Mouse (Mus musculus) E14TG2a.4 (cell line): Measurements from ENCODE around the gene Cldnd1.

Source experiments
- H3K27me3 ChIP-seq: 2 replicates; pipeline ENCODE4 v1.6.1; 2014; ENCODE audit warnings: low read length, control low read depth; ENCODE audit not compliant: insufficient read depth
- H3K36me3 ChIP-seq: 2 replicates; pipeline ENCODE4 v1.6.1; 2014; ENCODE audit warnings: low read length, control low read depth; ENCODE audit not compliant: insufficient read depth
- H3K4me1 ChIP-seq: replicated peaks from 2 replicates; pipeline ENCODE4 v1.6.1; 2014; ENCODE audit warnings: low read depth, low read length, control low read depth
- H3K4me3 ChIP-seq: replicated peaks from 2 replicates; pipeline ENCODE4 v1.5.1; 2014; ENCODE audit warnings: mild to moderate bottlenecking, low read length
- H3K9me3 ChIP-seq: 2 replicates; pipeline ENCODE4 v1.6.1; 2014; ENCODE audit warnings: low read length, control low read depth
- CTCF ChIP-seq: conservative IDR thresholded peaks from 2 replicates; pipeline ENCODE4 v1.5.1; 2014; ENCODE audit warnings: low read length
- NANOG ChIP-seq: IDR thresholded peaks from 2 replicates; pipeline ENCODE4 v1.6.1; 2014; ENCODE audit warnings: borderline replicate concordance, low read length, mixed read lengths
- POU5F1 ChIP-seq: IDR thresholded peaks from 2 replicates; pipeline ENCODE4 v1.6.1; 2014; ENCODE audit warnings: low read length, borderline replicate concordance

Cldnd1 gene

GRCm38 (mm10) chr16:58727477-58728131 is at the start of gene Cldnd1:
Gene Cldnd1 (plus strand): TSS chr16:58727910.
- H3K9me3 ChIP-seq, result no peaks in the 10 kb centered on the region
- no peaks in the 10 kb centered on the region for H3K27me3 ChIP-seq
- TF ChIP-seq POU5F1, result no peak
- TF ChIP-seq CTCF, result no peak
- TF ChIP-seq NANOG, result no peak
- H3K36me3 ChIP-seq, result peaks cover 28% of the 10 kb centered on the region
- H3K4me3 ChIP-seq, result peak within 1 kb of the TSS; percentile 89
- H3K4me1 ChIP-seq, result peaks cover 10% of the 10 kb centered on the region

DNA sequence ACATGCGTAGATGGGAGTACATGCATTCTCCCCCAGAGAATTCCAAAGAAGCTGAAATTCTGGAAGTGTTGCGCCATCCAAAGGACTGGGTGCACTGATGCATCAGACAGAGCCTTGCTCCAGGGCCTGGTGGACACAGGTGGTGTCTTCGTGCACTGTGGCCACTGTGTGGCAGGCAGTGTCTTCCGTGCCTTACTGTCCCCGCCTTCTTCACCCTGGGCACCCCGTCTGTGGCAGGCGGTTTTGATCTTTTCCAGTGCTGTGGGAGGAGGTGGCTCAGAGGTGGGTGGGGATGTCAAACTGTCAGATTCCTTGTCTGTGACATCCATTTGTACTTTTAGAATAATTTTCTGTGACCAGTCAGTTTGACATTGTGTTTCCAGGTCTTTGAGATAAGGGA is 49.0 kb upstream of the Cldnd1 start:
- peaks cover 9% of the 10 kb centered on the region for H3K4me1 ChIP-seq
- TF ChIP-seq CTCF, result no peak
- no peak for TF ChIP-seq POU5F1
- TF ChIP-seq NANOG, result no peak
- no peaks in the 10 kb centered on the region for H3K9me3 ChIP-seq
- H3K27me3 ChIP-seq, result no peaks in the 10 kb centered on the region
- no peak overlapping the region for H3K4me3 ChIP-seq
- peaks cover 54% of the 10 kb centered on the region for H3K36me3 ChIP-seq

- H3K27me3 ChIP-seq, result no peaks in the 10 kb centered on the region
- no peaks in the 10 kb centered on the region for H3K4me1 ChIP-seq
- no peak overlapping the region for H3K4me3 ChIP-seq
- TF ChIP-seq CTCF, result no peak
- TF ChIP-seq POU5F1, result no peak
- H3K36me3 ChIP-seq, result peaks cover 25% of the 10 kb centered on the region
- H3K9me3 ChIP-seq, result no peaks in the 10 kb centered on the region
Observed at GRCm38 (mm10) chr16:58682046-58682445, 45.7 kb upstream of the Cldnd1 start.

DNA sequence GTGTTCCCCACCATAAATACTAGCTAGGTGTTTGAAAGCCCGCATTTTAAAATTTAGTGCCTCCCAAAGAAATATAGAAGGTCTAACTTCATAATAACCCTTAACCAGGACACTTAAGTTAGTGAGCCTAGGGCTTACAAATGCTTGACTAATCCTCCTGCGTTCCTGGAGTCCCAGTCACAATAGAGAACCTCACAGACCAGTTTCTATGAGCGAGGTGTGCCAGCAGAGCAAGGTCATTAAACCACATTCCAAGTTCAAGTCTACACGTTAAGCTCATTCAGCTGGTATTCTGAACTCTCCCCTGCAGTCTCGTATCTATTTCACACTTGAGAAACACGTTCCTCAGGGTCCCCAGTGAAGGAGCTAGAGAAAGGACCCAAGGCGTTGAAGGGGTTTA is 44.8 kb upstream of the Cldnd1 start:
- no peaks in the 10 kb centered on the region for H3K27me3 ChIP-seq
- peaks cover 17% of the 10 kb centered on the region for H3K36me3 ChIP-seq
- H3K9me3 ChIP-seq, result no peaks in the 10 kb centered on the region
- no peaks in the 10 kb centered on the region for H3K4me1 ChIP-seq
- TF ChIP-seq CTCF (no peak), NANOG (no peak), POU5F1 (no peak)
- H3K4me3 ChIP-seq, result no peak overlapping the region

DNA sequence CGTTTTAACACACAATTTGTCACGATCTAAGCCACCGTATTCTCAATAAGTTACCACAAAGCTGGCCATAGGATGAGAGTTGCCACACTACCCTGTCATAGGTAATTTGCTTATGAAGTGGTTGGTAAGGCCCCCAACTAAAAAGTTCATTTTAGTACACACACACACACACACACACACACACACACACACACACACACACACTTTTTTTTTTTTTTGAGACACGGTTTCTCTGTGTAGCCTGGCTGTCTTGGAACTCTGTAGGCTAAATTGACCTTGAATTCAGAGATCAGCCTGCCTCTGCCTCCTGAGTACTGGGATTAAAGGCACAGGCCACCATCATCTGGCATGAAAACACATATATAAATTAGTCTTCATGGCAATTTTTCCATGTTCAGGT is 43.8 kb upstream of the Cldnd1 start:
- Histone ChIP-seq H3K27me3 (no peaks in the 10 kb centered on the region), H3K4me3 (no peak overlapping the region), H3K9me3 (no peaks in the 10 kb centered on the region), H3K4me1 (no peaks in the 10 kb centered on the region), H3K36me3 (peaks cover 9% of the 10 kb centered on the region; the same call in 1 of the 2 replicates)
- TF ChIP-seq NANOG (no peak), POU5F1 (no peak), CTCF (no peak)

- Histone ChIP-seq H3K4me1 (no peaks in the 10 kb centered on the region), H3K36me3 (peaks cover 9% of the 10 kb centered on the region; the same call in 1 of the 2 replicates), H3K4me3 (no peak overlapping the region)
Observed at GRCm38 (mm10) chr16:58684537-58684936, 43.2 kb upstream of the Cldnd1 start.

GRCm38 (mm10) chr16:58685548-58686537 is 41.9 kb upstream of the Cldnd1 start:
- TF ChIP-seq NANOG, result no peak
- TF ChIP-seq POU5F1, result no peak
- no peak for TF ChIP-seq CTCF
- Histone ChIP-seq H3K27me3 (no peaks in the 10 kb centered on the region), H3K4me1 (no peaks in the 10 kb centered on the region), H3K4me3 (no peak overlapping the region), H3K36me3 (peaks cover 5% of the 10 kb centered on the region; the same call in 1 of the 2 replicates), H3K9me3 (no peaks in the 10 kb centered on the region)

More at GRCm38 (mm10) chr16:58684537-58684936, 43.2 kb upstream of the Cldnd1 start:
- H3K27me3 ChIP-seq, result no peaks in the 10 kb centered on the region
- TF ChIP-seq NANOG (no peak), CTCF (0 out of 2 replicates have a peak, but pooled peaks have one; percentile 10), POU5F1 (no peak)
- no peaks in the 10 kb centered on the region for H3K9me3 ChIP-seq

DNA sequence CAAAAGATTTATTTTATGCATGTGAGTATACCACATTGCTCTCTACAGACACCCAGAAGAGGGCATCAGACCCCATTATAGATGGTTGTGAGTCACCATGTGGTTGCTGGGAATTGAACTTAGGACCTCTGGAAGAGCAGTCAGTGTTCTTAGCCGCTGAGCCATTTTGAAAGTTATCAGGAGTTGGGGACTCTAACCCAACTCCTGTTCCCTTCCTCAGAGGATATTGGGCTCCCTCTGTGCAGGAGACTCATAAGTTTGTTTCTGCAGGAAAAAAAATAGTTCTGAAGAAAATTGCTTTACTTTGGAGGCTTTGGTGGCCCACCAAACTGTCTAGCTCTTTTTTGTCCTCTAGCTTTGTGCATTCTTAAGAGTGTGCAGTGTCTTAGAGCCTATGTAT is 39.2 kb upstream of the Cldnd1 start:
- H3K36me3 ChIP-seq, result no peaks in the 10 kb centered on the region
- TF ChIP-seq CTCF (no peak), NANOG (no peak), POU5F1 (no peak)

More for the DNA sequence above, 39.2 kb upstream of the Cldnd1 start:
- Histone ChIP-seq H3K4me3 (no peak overlapping the region), H3K27me3 (no peaks in the 10 kb centered on the region), H3K4me1 (no peaks in the 10 kb centered on the region), H3K9me3 (no peaks in the 10 kb centered on the region)
